Mouse (Mus musculus) heart, embryonic 13.5 days (tissue): ENCODE data around the gene Ush2a. TPM values are rescaled to one million over a fixed set of nuclear protein-coding genes. Genes with fewer than 3 reads are reported as not detected.

Experiments
- ATAC-seq: fragments of 200-750 bp; cut with Nextera tagmentation; 2 replicates; pipeline ENCODE4 v1.8.0; 2017; ENCODE audit warnings: moderate TSS enrichment; ENCODE audit not compliant: insufficient number of reproducible peaks, low FRiP score, low TSS enrichment; ENCODE audit errors: extremely low read depth
- H3K27ac ChIP-seq: fragments of 300-500 bp; sonication (generic); replicated peaks from 2 replicates; pipeline ENCODE4 v1.5.1; 2015; ENCODE audit warnings: moderate library complexity, mild to moderate bottlenecking, inconsistent platforms
- H3K27me3 ChIP-seq: fragments of 300-500 bp; sonication (generic); replicated peaks from 2 replicates; pipeline ENCODE4 v1.6.1; 2015; ENCODE audit warnings: mild to moderate bottlenecking, inconsistent platforms
- H3K36me3 ChIP-seq: fragments of 300-500 bp; sonication (generic); 2 replicates; pipeline ENCODE4 v1.6.1; 2015; ENCODE audit warnings: mild to moderate bottlenecking, inconsistent platforms
- H3K4me1 ChIP-seq: fragments of 300-500 bp; sonication (generic); 2 replicates; pipeline ENCODE4 v1.6.1; 2015; ENCODE audit warnings: inconsistent platforms
- H3K4me2 ChIP-seq: fragments of 300-500 bp; sonication (generic); 2 replicates; pipeline ENCODE4 v1.6.1; 2015; ENCODE audit warnings: inconsistent platforms, mild to moderate bottlenecking, moderate library complexity
- H3K4me3 ChIP-seq: fragments of 300-500 bp; sonication (generic); 2 replicates; pipeline ENCODE4 v1.5.1; 2015; ENCODE audit warnings: moderate library complexity, mild to moderate bottlenecking, inconsistent platforms
- H3K9ac ChIP-seq: fragments of 300-500 bp; sonication (generic); 2 replicates; pipeline ENCODE4 v1.6.1; 2015; ENCODE audit warnings: inconsistent platforms, mild to moderate bottlenecking, moderate library complexity
- H3K9me3 ChIP-seq: fragments of 300-500 bp; sonication (generic); 2 replicates; pipeline ENCODE4 v1.6.1; 2016; ENCODE audit warnings: inconsistent platforms
- WGBS: fragments of 180-500 bp; shearing (Covaris S2); methylation state at CpG from one replicate; pipeline ENCODE4 v1.1.7; 2015; ENCODE audit warnings: mixed read lengths; 5-methylcytosine and 5-hydroxymethylcytosine counted together
- polyA plus RNA-seq: library from polyadenylated mRNA; unstranded; fragments of >200 nt; fragmentation: Nextera tagmentation; extraction: Ambion mirVana; gene quantifications from 2 replicates; pipeline ENCODE4 v1.2.1, GENCODE M21; 2015

Gene Ush2a
- polyA plus RNA-seq, 1 experiment from 2014 or later, result 0.07 TPM

- H3K9me3 ChIP-seq, result no peaks in the 10 kb centered on the region
- H3K9ac ChIP-seq, result no peak overlapping the region
- WGBS, result 83% methylated on average over 7 of the region's 7 CpGs
- H3K4me2 ChIP-seq, result no peak overlapping the region
- no peak overlapping the region for H3K27ac ChIP-seq
- no peak for ATAC-seq
- H3K4me1 ChIP-seq, result no peaks in the 10 kb centered on the region
- no peak overlapping the region for H3K4me3 ChIP-seq
- H3K36me3 ChIP-seq, result no peaks in the 10 kb centered on the region
- H3K27me3 ChIP-seq, result 0 out of 2 replicates have a peak, but pooled peaks cover 4% of the 10 kb centered on the region
Measured at GRCm38 (mm10) chr1:188906175-188906574, 644.4 kb downstream of the Ush2a start.

- ATAC-seq, result no peak
- 0 out of 2 replicates have a peak, but pooled peaks cover 4% of the 10 kb centered on the region for H3K4me1 ChIP-seq
Measured at GRCm38 (mm10) chr1:188910656-188911055, 648.8 kb downstream of the Ush2a start.

GRCm38 (mm10) chr1:188919946-188920345 lies 658.1 kb downstream of the Ush2a start:
- Histone ChIP-seq H3K9ac (no peak overlapping the region), H3K36me3 (no peaks in the 10 kb centered on the region), H3K4me1 (0 out of 2 replicates have a peak, but pooled peaks cover 4% of the 10 kb centered on the region), H3K9me3 (0 out of 2 replicates have a peak, but pooled peaks cover 3% of the 10 kb centered on the region), H3K27me3 (no peaks in the 10 kb centered on the region), H3K27ac (no peak overlapping the region), H3K4me3 (no peak overlapping the region), H3K4me2 (no peak overlapping the region)
- WGBS, result 18% methylated on average over 1 of the region's 1 CpGs
- ATAC-seq, result no peak

More at GRCm38 (mm10) chr1:188910656-188911055, 648.8 kb downstream of the Ush2a start:
- Histone ChIP-seq H3K9ac (no peak overlapping the region), H3K9me3 (no peaks in the 10 kb centered on the region), H3K27me3 (0 out of 2 replicates have a peak, but pooled peaks cover 4% of the 10 kb centered on the region), H3K4me2 (no peak overlapping the region), H3K4me3 (no peak overlapping the region), H3K27ac (no peak overlapping the region), H3K36me3 (no peaks in the 10 kb centered on the region)
- WGBS, result 89% methylated on average over 11 of the region's 11 CpGs

GRCm38 (mm10) chr1:188937246-188937780 lies 675.5 kb downstream of the Ush2a start:
- Histone ChIP-seq H3K9me3 (no peaks in the 10 kb centered on the region), H3K4me1 (no peaks in the 10 kb centered on the region), H3K36me3 (no peaks in the 10 kb centered on the region), H3K27me3 (no peaks in the 10 kb centered on the region), H3K27ac (no peak overlapping the region), H3K9ac (no peak overlapping the region), H3K4me3 (no peak overlapping the region), H3K4me2 (no peak overlapping the region)
- ATAC-seq, result no peak
- 89% methylated on average over 14 of the region's 14 CpGs for WGBS

GRCm38 (mm10) chr1:188945326-188945725 lies 683.5 kb downstream of the Ush2a start:
- H3K27me3 ChIP-seq, result no peaks in the 10 kb centered on the region
- H3K27ac ChIP-seq, result no peak overlapping the region
- H3K9me3 ChIP-seq, result no peaks in the 10 kb centered on the region
- H3K4me1 ChIP-seq, result peaks cover 5% of the 10 kb centered on the region; the same call in 1 of the 2 replicates
- no peaks in the 10 kb centered on the region for H3K36me3 ChIP-seq
- WGBS, result 22% methylated on average over 8 of the region's 8 CpGs
- no peak for ATAC-seq
- peak overlapping the region; percentile 14; the same call in 1 of the 2 replicates for H3K4me2 ChIP-seq
- H3K9ac ChIP-seq, result no peak overlapping the region
- no peak overlapping the region for H3K4me3 ChIP-seq

GRCm38 (mm10) chr1:188946849-188947248 lies 685.0 kb downstream of the Ush2a start:
- no peak overlapping the region for H3K27ac ChIP-seq
- WGBS, result 83% methylated on average over 11 of the region's 11 CpGs
- no peaks in the 10 kb centered on the region for H3K9me3 ChIP-seq
- H3K4me3 ChIP-seq, result no peak overlapping the region
- no peak for ATAC-seq
- H3K27me3 ChIP-seq, result no peaks in the 10 kb centered on the region
- H3K9ac ChIP-seq, result no peak overlapping the region
- no peak overlapping the region for H3K4me2 ChIP-seq
- H3K4me1 ChIP-seq, result peaks cover 5% of the 10 kb centered on the region; the same call in 1 of the 2 replicates
- no peaks in the 10 kb centered on the region for H3K36me3 ChIP-seq

- no peak for ATAC-seq
- H3K9me3 ChIP-seq, result no peaks in the 10 kb centered on the region
- no peaks in the 10 kb centered on the region for H3K36me3 ChIP-seq
- H3K27me3 ChIP-seq, result no peaks in the 10 kb centered on the region
- no peak overlapping the region for H3K27ac ChIP-seq
- H3K9ac ChIP-seq, result no peak overlapping the region
- H3K4me2 ChIP-seq, result no peak overlapping the region
- H3K4me1 ChIP-seq, result peaks cover 5% of the 10 kb centered on the region; the same call in 1 of the 2 replicates
- WGBS, result 54% methylated on average over 5 of the region's 5 CpGs
- H3K4me3 ChIP-seq, result no peak overlapping the region
Measured at GRCm38 (mm10) chr1:188947794-188948193, 686.0 kb downstream of the Ush2a start.

GRCm38 (mm10) chr1:188948276-188948675 lies 686.5 kb downstream of the Ush2a start:
- Histone ChIP-seq H3K27me3 (no peaks in the 10 kb centered on the region), H3K4me1 (peaks cover 5% of the 10 kb centered on the region; the same call in 1 of the 2 replicates), H3K4me2 (no peak overlapping the region), H3K4me3 (no peak overlapping the region), H3K36me3 (no peaks in the 10 kb centered on the region), H3K27ac (no peak overlapping the region), H3K9me3 (no peaks in the 10 kb centered on the region), H3K9ac (no peak overlapping the region)
- ATAC-seq, result no peak
- WGBS, result 66% methylated on average over 9 of the region's 9 CpGs

- H3K27ac ChIP-seq, result no peak overlapping the region
- H3K4me1 ChIP-seq, result peaks cover 5% of the 10 kb centered on the region; the same call in 1 of the 2 replicates
- WGBS, result 91% methylated on average over 6 of the region's 6 CpGs
- H3K4me3 ChIP-seq, result no peak overlapping the region
- no peaks in the 10 kb centered on the region for H3K36me3 ChIP-seq
- H3K27me3 ChIP-seq, result no peaks in the 10 kb centered on the region
- H3K9me3 ChIP-seq, result no peaks in the 10 kb centered on the region
- ATAC-seq, result no peak
- no peak overlapping the region for H3K9ac ChIP-seq
- no peak overlapping the region for H3K4me2 ChIP-seq
Measured at GRCm38 (mm10) chr1:188951091-188951490, 689.3 kb downstream of the Ush2a start.

- Histone ChIP-seq H3K9me3 (no peaks in the 10 kb centered on the region), H3K27ac (no peak overlapping the region), H3K4me2 (no peak overlapping the region), H3K4me3 (no peak overlapping the region), H3K36me3 (no peaks in the 10 kb centered on the region), H3K4me1 (peaks cover 5% of the 10 kb centered on the region; the same call in 1 of the 2 replicates), H3K9ac (no peak overlapping the region), H3K27me3 (no peaks in the 10 kb centered on the region)
- 84% methylated on average over 4 of the region's 4 CpGs for WGBS
- no peak for ATAC-seq
Measured at GRCm38 (mm10) chr1:188952501-188952900, 690.7 kb downstream of the Ush2a start.

GRCm38 (mm10) chr1:188973078-188973477 lies 711.3 kb downstream of the Ush2a start:
- Histone ChIP-seq H3K9me3 (no peaks in the 10 kb centered on the region), H3K36me3 (peaks cover 91% of the 10 kb centered on the region), H3K4me1 (no peaks in the 10 kb centered on the region), H3K27ac (no peak overlapping the region), H3K9ac (no peak overlapping the region), H3K27me3 (no peaks in the 10 kb centered on the region), H3K4me3 (no peak overlapping the region), H3K4me2 (no peak overlapping the region)
- 84% methylated on average over 6 of the region's 6 CpGs for WGBS
- peak; percentile 53; the same call in 1 of the 2 replicates for ATAC-seq

- H3K27ac ChIP-seq, result no peak overlapping the region
- H3K36me3 ChIP-seq, result peaks cover 91% of the 10 kb centered on the region
- no peaks in the 10 kb centered on the region for H3K9me3 ChIP-seq
- whole genome bisulfite sequencing, result 90% methylated on average over 16 of the region's 16 CpGs
- no peak overlapping the region for H3K9ac ChIP-seq
- H3K4me3 ChIP-seq, result no peak overlapping the region
- ATAC-seq, result peak; percentile 33; the same call in 1 of the 2 replicates
- H3K4me2 ChIP-seq, result no peak overlapping the region
- H3K27me3 ChIP-seq, result no peaks in the 10 kb centered on the region
- no peaks in the 10 kb centered on the region for H3K4me1 ChIP-seq
Measured at GRCm38 (mm10) chr1:188973926-188974325, 712.1 kb downstream of the Ush2a start.
